Mouse (Mus musculus): ENCODE results near the gene Asb1.

Asb1 gene

DNA sequence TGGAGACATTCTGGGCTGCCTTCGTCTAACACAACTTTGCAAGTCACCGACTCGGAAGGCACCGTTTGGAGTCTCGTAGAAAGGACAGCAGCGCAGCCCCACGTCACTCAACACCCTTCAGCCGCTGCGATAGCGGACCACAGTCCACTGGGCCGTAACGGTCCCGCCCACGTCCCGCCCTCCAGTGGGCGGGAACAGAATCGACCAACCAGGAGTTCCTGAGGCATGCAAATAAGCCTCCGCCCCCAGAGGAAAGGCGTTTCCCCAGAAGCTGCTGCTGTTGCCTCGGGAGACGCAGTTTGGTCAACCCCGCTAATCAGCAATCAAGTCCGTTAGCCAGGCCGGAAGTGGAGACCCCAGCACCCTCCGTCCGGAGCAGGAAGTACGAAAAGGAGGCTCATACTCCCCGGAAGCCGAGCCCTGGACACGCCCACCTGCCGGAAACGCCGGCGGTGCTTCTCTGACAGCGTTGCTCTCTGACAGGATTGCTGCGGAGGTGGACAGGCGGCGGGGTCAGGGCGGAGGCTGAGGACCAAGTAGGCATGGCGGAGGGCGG is at the start of gene Asb1:
TSS of gene Asb1 (plus strand) at position 274 of the 556 bp plus-strand sequence.
- peak; percentile 94 for DNase-seq

GRCm38 (mm10) chr1:91492740-91493139 is 47.6 kb upstream of the Asb1 start:
- no peak for DNase-seq

- no peak for DNase-seq
These were observed 46.4 kb upstream of the Asb1 start for GRCm38 (mm10) chr1:91493938-91494337.

- DNase-seq: peak; percentile 94
These were observed 45.7 kb upstream of the Asb1 start, which contains the start of gene Traf3ip1 for GRCm38 (mm10) chr1:91494457-91495140. Traf3ip1 (plus strand) TSS chr1:91494647.

DNA sequence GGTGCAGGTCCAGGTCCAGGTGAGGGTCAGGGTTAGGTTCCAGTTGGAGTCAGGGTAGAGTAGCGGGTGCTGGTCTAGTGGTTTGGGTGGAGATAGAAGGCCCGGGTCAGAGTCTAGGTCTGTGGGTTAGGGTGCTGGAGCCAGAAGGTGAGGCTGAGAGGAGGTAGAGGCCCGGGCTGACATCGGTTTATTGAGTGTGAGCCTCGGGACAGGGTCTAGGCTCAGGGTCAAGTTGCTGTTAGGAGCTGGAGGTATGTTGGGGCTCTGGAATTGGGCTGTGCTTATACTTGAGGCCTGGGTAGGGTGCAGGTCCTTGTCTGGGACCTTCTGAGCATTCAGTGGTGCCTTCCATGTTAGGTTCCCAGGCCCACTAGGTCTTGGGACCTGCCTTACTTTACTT is 45.0 kb upstream of the Asb1 start:
- DNase-seq: no peak

GRCm38 (mm10) chr1:91498579-91498978 is 41.8 kb upstream of the Asb1 start:
- no peak for DNase-seq

DNA sequence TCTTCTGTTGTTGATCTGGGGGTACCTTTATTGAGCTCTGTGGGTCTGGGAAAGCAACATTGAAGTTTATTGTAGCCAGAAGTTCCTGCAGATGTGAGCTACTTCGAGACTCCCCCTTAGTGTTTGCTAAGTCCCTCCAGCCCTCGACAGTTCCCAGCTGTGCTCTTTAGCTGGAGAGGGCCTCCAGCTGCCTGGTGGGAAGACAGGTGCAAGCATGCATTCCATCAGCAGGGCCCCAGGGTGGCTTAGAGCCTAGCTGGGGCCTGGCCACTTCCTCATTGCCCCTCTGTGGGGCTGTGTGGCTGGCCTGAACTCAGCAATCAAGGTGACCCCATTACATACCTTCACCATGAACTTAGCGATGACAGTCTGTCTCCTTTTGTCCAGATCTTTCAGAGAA is 35.7 kb upstream of the Asb1 start:
- DNase-seq: no peak

DNA sequence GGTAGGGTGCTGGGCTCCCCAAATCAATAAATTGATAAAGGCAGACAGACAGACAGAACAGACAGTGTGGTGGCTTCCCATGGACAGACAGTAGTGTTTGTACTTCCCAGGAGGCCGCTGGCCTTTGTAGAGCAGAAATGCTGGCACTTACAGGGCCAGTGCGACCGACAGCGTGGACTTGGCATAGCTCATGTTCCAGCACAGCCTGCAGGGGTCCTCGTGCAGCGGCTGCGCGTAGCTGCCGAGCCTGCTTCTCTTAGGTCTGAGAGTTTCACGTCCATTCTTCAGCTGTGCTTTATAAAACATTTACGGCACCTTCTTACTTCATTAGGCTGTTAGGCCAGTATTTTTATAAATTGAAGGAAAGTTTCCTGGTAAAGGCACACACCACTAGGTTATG is 25.4 kb upstream of the Asb1 start:
- DNase-seq: no peak

GRCm38 (mm10) chr1:91515642-91516041 is 24.7 kb upstream of the Asb1 start:
- no peak for DNase-seq

- DNase-seq: peak; percentile 73
These were observed 16.6 kb upstream of the Asb1 start for GRCm38 (mm10) chr1:91523759-91524158.

GRCm38 (mm10) chr1:91525838-91526237 is 14.5 kb upstream of the Asb1 start:
- no peak for DNase-seq

- DNase-seq: no peak
These were observed 10.2 kb upstream of the Asb1 start for GRCm38 (mm10) chr1:91530166-91530565.

- no peak for DNase-seq
These were observed 8.1 kb upstream of the Asb1 start for GRCm38 (mm10) chr1:91532243-91532642.

GRCm38 (mm10) chr1:91532892-91533291 is 7.5 kb upstream of the Asb1 start:
- DNase-seq: peak; percentile 5

DNA sequence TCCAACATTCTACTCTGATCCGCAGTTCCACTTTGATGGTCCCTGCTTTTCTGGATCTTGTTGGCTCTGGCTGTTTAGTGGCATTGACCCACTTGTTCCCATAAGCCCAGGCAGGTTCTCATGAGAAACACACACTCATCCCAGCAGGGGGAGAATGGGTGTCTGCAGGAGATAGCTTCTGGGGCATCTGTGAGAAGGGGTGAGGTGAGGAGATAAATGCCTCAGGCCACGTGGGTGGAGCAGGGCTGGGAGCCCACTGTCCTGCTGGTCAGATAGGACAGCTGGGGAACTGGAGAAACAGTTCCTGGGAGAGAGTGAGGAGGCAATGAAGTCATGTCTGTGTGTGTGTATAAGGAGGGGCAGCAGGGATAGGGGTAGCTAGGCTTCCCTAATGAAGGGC is 6.9 kb upstream of the Asb1 start:
- DNase-seq: no peak

GRCm38 (mm10) chr1:91533961-91534723 is 6.2 kb upstream of the Asb1 start:
- DNase-seq: no peak

- DNase-seq: no peak
These were observed 2.4 kb upstream of the Asb1 start for GRCm38 (mm10) chr1:91537786-91538569.

GRCm38 (mm10) chr1:91538570-91538929 is 1.8 kb upstream of the Asb1 start:
- DNase-seq: no peak

DNA sequence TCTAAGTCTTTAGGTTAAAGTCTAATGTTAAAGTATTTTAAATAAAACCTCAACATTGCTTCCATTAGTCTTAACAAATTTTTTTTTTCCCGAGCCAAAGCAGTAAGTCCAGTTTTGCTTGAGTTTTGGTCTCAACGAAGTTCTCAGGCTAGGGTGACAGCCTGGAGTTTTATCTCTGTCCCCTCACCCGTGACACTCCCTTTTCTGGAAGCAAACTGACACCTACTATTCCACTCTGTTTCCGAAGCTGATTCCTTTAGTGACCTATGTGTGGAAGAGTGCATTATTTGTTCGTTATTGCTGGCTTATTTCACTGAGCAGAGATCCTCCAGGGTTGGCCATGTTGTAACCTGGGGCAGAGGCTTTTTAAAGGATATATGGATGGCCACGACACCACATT is 1.1 kb upstream of the Asb1 start:
- no peak for DNase-seq

DNA sequence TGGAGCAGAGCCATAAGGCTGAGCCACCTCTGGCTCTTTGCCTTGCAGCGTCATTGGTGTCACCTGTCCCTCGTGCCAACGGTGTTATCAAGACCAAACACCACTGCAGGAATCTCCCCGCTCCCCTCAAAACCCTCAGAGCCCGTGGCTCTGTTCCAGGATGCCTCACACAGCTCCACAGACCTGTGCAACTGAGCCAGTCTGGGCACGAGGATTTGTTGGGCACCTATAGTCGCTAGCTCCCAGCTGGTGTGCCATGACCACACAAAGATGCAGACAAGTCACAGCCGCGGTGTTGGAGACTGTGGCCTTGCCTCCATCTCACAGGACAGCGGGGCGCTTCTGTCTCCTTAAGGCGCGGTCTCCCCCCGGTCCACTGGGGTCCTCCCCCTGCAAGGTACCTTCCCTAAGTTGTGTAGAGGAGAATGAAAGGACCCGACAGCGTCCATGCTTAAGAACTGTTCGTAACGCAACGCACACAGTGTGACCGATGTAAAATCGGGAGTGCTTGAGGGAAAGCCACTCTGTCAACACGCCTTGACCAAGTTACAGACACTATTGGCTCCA is 557 bp upstream of the Asb1 start:
- peak; percentile 8 for DNase-seq

GRCm38 (mm10) chr1:91541042-91541592 is 773 bp downstream of the Asb1 start:
- DNase-seq: peak; percentile 4

DNA sequence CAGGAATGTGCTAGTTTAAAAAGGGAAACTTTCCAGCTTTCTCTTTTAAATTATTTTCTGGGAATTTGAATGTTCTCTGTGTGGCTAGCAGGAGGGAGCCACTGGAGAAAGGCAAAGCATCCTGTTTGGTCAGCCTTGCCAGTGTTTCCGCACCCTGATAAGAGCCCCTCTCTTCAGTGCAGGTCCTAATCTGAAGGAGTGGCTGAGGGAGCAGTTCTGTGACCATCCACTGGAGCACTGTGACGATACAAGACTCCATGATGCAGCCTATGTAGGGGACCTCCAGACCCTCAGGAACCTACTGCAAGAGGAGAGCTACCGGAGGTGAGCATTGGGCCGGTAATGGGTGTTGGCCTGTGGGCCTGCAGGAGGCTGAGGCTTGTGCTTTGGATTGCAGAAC is 3.6 kb downstream of the Asb1 start:
- DNase-seq: no peak

- no peak for DNase-seq
These were observed 4.9 kb downstream of the Asb1 start for GRCm38 (mm10) chr1:91545226-91545625.

Measured in lung, postnatal 14 days (tissue).